Mouse (Mus musculus): ENCODE data around the gene Lst1. TPM values are rescaled to one million over a fixed set of nuclear protein-coding genes. Genes with fewer than 3 reads are reported as not detected.
A peak's percentile ranks its signal among the peaks of the same experiment; 100 is the strongest.
"Not testable (repeated sequence)": the region's sequence is repeated elsewhere in the genome, so short reads cannot be mapped to it uniquely, and the experiment has no call there.

Gene Lst1
- polyA plus RNA-seq (2014; fragmentation: Nextera tagmentation; extraction: Ambion mirVana): 22.2 and 26.9 TPM in 2 replicates

DNA sequence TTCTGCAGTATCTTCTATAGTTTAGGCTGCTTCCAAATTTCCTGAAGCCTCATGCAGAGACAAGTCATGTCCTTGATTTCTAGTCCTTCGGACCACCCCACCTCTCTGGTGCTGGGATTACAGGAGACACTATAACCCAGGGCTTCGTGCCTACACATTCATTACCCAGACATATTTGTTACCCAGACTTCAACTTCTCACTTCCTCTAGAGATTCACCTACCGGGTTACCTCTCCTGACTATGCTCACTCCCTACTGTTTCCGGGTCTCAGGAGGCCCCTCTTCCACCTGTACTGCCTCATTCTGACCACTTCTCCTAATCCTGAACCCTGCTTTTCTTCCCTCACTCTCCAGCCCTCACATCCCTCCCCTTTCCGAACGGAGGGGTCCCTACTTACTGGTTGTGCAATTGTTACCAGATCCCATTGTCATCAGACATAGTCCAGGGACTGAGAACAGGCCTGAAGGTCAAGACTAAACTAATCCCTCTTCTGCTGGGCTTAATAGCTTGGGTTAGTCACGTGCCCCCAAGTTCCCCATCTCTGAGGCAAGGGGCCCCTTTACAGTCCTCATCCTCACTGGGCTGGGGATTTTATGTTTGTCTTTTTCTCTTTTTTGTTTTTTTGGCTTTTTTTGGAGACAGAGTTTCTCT lies at the start of gene Lst1:
Gene Lst1, minus strand, starts transcription at position 481 of the 652 bp plus-strand sequence.
- Histone ChIP-seq H3K4me1 (ENCODE audit: control insufficient read depth, insufficient read depth, low read length) (peaks cover 9% of the 10 kb centered on the region; the same call in 1 of the 2 replicates), H3K9me3 (ENCODE audit: control insufficient read depth, low read length) (no peaks in the 10 kb centered on the region), H3K36me3 (ENCODE audit: control insufficient read depth, insufficient read depth, low read length) (no peaks in the 10 kb centered on the region), H3K4me2 (ENCODE audit: low read depth, low read length) (no peak within 1 kb of the TSS), H3K4me3 (ENCODE audit: low read depth, low read length) (no peak within 1 kb of the TSS), H3K9ac (ENCODE audit: low read depth, low read length) (no peak within 1 kb of the TSS), H3K27ac (replicated peaks; ENCODE audit: low read depth, low read length) (peak within 1 kb of the TSS; percentile 5; the same call in 1 of the 2 replicates), H3K27me3 (replicated peaks; ENCODE audit: control insufficient read depth, insufficient read depth, low read length) (no peaks in the 10 kb centered on the region)
- no peak for ATAC-seq (ENCODE audit: low read depth)
- no peak for DNase-seq (ENCODE audit: low spot score)
- WGBS: 72% methylated on average over 7 of the region's 7 CpGs

DNA sequence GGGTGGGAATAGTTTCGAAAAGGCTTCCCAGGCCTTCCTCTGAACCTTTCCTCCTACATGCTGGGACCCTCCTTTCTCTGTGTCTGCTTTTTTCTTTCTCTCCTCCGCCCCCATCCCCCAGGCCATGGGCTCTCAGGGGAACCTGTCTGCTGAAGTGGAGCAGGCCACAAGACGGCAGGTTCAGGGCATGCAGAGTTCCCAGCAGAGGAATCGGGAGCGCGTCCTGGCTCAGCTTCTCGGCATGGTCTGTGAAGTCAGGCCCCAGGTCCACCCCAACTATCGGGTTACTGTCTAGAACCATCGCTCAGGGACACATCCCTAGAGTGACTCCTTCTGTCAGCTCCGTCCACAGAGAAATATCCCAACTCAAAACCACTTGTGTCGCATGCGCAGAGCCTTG lies 49.3 kb upstream of the Lst1 start:
- Histone ChIP-seq H3K4me1 (ENCODE audit: control insufficient read depth, insufficient read depth, low read length) (peaks cover 10% of the 10 kb centered on the region; the same call in 1 of the 2 replicates), H3K4me3 (ENCODE audit: low read depth, low read length) (no peak overlapping the region), H3K4me2 (ENCODE audit: low read depth, low read length) (no peak overlapping the region), H3K27me3 (replicated peaks; ENCODE audit: control insufficient read depth, insufficient read depth, low read length) (no peaks in the 10 kb centered on the region), H3K36me3 (ENCODE audit: control insufficient read depth, insufficient read depth, low read length) (peaks cover 10% of the 10 kb centered on the region; the same call in 1 of the 2 replicates), H3K9me3 (ENCODE audit: control insufficient read depth, low read length) (no peaks in the 10 kb centered on the region), H3K9ac (ENCODE audit: low read depth, low read length) (no peak overlapping the region), H3K27ac (replicated peaks; ENCODE audit: low read depth, low read length) (no peak overlapping the region)
- no peak for DNase-seq (ENCODE audit: low spot score)
- 81% methylated on average over 12 of the region's 12 CpGs for WGBS
- no peak for ATAC-seq (ENCODE audit: low read depth)

DNA sequence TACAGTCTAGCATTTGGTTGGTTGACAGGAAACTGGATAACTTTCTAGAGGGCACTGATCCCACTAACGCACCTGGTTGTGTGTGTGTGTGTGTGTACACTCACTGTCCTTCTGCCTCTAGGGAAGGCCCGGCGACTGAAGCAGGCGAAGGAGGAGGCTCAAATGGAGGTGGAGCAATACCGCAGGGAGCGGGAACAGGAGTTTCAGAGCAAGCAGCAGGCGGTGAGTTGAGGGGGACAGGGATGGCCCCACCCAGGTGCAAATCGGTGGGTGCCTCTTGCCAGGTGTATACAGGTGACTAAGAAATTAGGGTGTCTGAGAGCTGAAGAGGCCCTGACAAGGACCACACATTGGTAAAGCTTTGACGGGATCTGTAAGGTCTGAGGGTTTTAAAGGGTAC lies 48.8 kb upstream of the Lst1 start:
- no peak overlapping the region for H3K4me2 ChIP-seq (ENCODE audit: low read depth, low read length)
- DNase-seq (ENCODE audit: low spot score) (no peak), ATAC-seq (ENCODE audit: low read depth) (no peak)
- H3K27me3 ChIP-seq (replicated peaks; ENCODE audit: control insufficient read depth, insufficient read depth, low read length): no peaks in the 10 kb centered on the region
- no peak overlapping the region for H3K4me3 ChIP-seq (ENCODE audit: low read depth, low read length)
- H3K9me3 ChIP-seq (ENCODE audit: control insufficient read depth, low read length): no peaks in the 10 kb centered on the region
- H3K4me1 ChIP-seq (ENCODE audit: control insufficient read depth, insufficient read depth, low read length): peaks cover 10% of the 10 kb centered on the region; the same call in 1 of the 2 replicates
- 77% methylated on average over 9 of the region's 9 CpGs for WGBS
- H3K27ac ChIP-seq (replicated peaks; ENCODE audit: low read depth, low read length): no peak overlapping the region
- H3K9ac ChIP-seq (ENCODE audit: low read depth, low read length): peak overlapping the region; percentile 89; the same call in 1 of the 2 replicates
- peaks cover 10% of the 10 kb centered on the region; the same call in 1 of the 2 replicates for H3K36me3 ChIP-seq (ENCODE audit: control insufficient read depth, insufficient read depth, low read length)

DNA sequence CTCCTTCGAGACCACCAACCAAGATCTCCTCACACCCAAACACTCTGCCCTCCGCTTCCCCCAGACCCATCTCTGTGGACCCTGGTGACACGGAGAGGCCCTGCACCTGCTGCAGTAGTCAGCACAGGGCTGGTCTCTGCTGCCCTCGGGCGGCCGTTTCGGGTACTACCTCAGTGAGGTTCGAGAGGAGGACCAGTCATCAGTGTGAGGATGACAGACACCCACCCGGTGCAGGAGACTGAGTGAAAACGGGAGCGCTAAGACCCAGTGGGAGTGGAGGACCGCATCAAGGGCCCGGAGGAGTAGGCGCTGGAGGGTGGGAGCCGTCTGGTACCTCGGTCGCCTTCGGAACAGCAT lies 48.1 kb upstream of the Lst1 start:
- Histone ChIP-seq H3K36me3 (ENCODE audit: control insufficient read depth, insufficient read depth, low read length) (peaks cover 13% of the 10 kb centered on the region; the same call in 1 of the 2 replicates), H3K27me3 (replicated peaks; ENCODE audit: control insufficient read depth, insufficient read depth, low read length) (no peaks in the 10 kb centered on the region), H3K4me1 (ENCODE audit: control insufficient read depth, insufficient read depth, low read length) (peaks cover 10% of the 10 kb centered on the region; the same call in 1 of the 2 replicates), H3K27ac (replicated peaks; ENCODE audit: low read depth, low read length) (peak overlapping the region; percentile 97), H3K9ac (ENCODE audit: low read depth, low read length) (peak overlapping the region; percentile 89), H3K4me2 (ENCODE audit: low read depth, low read length) (peak overlapping the region; percentile 93), H3K4me3 (ENCODE audit: low read depth, low read length) (peak overlapping the region; percentile 61), H3K9me3 (ENCODE audit: control insufficient read depth, low read length) (no peaks in the 10 kb centered on the region)
- ATAC-seq (ENCODE audit: low read depth): peak; percentile 67
- peak; percentile 90 for DNase-seq (ENCODE audit: low spot score)
- WGBS: 1% methylated on average over 18 of the region's 18 CpGs

DNA sequence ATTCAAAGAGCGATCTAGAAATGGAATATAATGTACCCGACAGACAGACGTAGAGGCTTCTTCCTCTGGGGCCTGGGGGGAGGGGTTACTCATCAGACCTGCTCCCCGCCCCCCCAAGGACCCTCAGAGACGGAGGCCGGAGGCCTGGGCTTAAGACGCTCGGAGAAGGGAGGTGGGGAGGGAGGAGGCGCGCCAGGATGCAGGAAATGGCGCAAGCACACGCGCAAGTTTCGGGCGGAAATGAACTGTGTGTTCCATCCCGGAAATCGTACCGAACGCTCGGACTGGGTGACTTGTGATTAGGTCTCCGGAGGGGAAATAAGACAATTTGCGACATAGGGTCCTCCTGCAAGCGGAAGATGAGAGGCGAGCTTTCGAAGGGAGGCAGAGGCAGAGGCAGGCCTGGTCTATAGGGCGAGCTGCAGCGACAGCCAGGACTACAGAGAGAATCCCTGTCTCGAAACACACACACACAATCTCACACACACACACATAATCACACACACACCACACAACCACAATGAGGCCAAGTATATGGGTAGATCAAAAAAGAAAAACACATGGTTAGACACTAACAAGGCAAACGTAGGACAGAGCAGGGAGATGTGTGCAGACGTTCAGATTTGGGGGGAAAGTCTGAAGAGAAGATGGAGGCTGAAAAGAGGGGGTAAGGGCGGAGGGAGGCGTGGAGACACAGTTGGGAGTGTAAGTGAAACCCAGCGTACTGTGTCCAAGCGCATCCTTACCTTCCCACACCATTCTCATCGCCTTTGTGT lies 47.6 kb upstream of the Lst1 start, which contains the start of gene Nfkbil1:
Gene Nfkbil1, minus strand, starts transcription at position 179 of the 776 bp plus-strand sequence.
- no peaks in the 10 kb centered on the region for H3K9me3 ChIP-seq (ENCODE audit: control insufficient read depth, low read length)
- WGBS: under 1% methylated on average over 31 of the region's 35 CpGs
- H3K27ac ChIP-seq (replicated peaks; ENCODE audit: low read depth, low read length): peak within 1 kb of the TSS; percentile 97
- H3K9ac ChIP-seq (ENCODE audit: low read depth, low read length): peak within 1 kb of the TSS; percentile 89
- ATAC-seq (ENCODE audit: low read depth) (peak; percentile 90), DNase-seq (ENCODE audit: low spot score) (peak; percentile 98)
- H3K4me1 ChIP-seq (ENCODE audit: control insufficient read depth, insufficient read depth, low read length): peaks cover 8% of the 10 kb centered on the region; the same call in 1 of the 2 replicates
- peaks cover 18% of the 10 kb centered on the region for H3K36me3 ChIP-seq (ENCODE audit: control insufficient read depth, insufficient read depth, low read length)
- peak within 1 kb of the TSS; percentile 61 for H3K4me3 ChIP-seq (ENCODE audit: low read depth, low read length)
- H3K27me3 ChIP-seq (replicated peaks; ENCODE audit: control insufficient read depth, insufficient read depth, low read length): no peaks in the 10 kb centered on the region
- peak within 1 kb of the TSS; percentile 93 for H3K4me2 ChIP-seq (ENCODE audit: low read depth, low read length)

DNA sequence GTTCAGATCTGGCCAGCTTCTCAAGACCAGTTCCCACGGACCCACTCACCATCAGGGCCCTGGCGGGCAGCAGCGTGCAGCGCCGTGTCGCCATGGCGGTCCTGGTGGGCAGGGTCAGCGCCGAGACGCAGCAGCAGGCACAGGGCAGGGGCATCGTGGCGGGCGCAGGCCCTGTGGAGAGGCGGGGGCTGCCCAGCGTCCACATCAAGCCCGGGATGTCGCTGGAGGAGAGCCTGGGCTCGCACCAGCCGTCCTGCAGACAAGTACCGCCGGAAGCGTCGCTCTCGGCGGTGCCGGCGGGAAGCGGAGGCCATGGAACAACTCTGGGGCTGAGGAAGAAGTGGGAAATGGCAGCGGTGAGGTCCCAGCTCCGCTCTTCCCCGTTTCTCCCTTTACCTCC lies 46.7 kb upstream of the Lst1 start:
- peaks cover 25% of the 10 kb centered on the region for H3K36me3 ChIP-seq (ENCODE audit: control insufficient read depth, insufficient read depth, low read length)
- H3K9ac ChIP-seq (ENCODE audit: low read depth, low read length): peak overlapping the region; percentile 89
- ATAC-seq (ENCODE audit: low read depth) (0 out of 2 replicates have a peak, but pooled peaks have one; percentile 5), DNase-seq (ENCODE audit: low spot score) (peak; percentile 56)
- H3K27me3 ChIP-seq (replicated peaks; ENCODE audit: control insufficient read depth, insufficient read depth, low read length): no peaks in the 10 kb centered on the region
- H3K4me1 ChIP-seq (ENCODE audit: control insufficient read depth, insufficient read depth, low read length): peaks cover 4% of the 10 kb centered on the region; the same call in 1 of the 2 replicates
- no peaks in the 10 kb centered on the region for H3K9me3 ChIP-seq (ENCODE audit: control insufficient read depth, low read length)
- H3K4me3 ChIP-seq (ENCODE audit: low read depth, low read length): peak overlapping the region; percentile 61
- peak overlapping the region; percentile 97 for H3K27ac ChIP-seq (replicated peaks; ENCODE audit: low read depth, low read length)
- H3K4me2 ChIP-seq (ENCODE audit: low read depth, low read length): peak overlapping the region; percentile 93
- 10% methylated on average over 28 of the region's 31 CpGs for WGBS

DNA sequence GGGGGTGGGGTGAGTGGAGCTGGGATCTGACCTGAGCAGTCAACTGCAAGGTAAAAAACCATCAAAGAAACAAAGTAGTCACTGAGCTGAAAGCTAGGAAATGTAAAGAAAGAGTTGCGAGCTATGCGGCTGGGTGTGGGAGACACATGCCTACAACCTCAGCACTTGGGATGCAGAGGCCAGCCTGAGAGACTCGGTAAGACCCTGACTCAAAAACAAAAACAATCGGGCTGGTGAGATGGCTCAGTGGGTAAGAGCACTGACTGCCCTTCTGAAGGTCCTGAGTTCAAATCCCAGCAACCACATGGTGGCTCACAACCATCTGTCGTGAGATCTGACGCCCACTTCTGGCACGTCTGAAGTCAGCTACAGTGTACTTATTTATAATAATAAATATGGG lies 45.9 kb upstream of the Lst1 start:
- Histone ChIP-seq H3K4me2 (ENCODE audit: low read depth, low read length) (peak overlapping the region; percentile 93), H3K27ac (replicated peaks; ENCODE audit: low read depth, low read length) (peak overlapping the region; percentile 65), H3K9ac (ENCODE audit: low read depth, low read length) (peak overlapping the region; percentile 48), H3K4me3 (ENCODE audit: low read depth, low read length) (peak overlapping the region; percentile 61; the same call in 1 of the 2 replicates), H3K36me3 (ENCODE audit: control insufficient read depth, insufficient read depth, low read length) (peaks cover 33% of the 10 kb centered on the region)
- DNase-seq (ENCODE audit: low spot score); H3K9me3 ChIP-seq (ENCODE audit: control insufficient read depth, low read length); ATAC-seq (ENCODE audit: low read depth); H3K4me1 ChIP-seq (ENCODE audit: control insufficient read depth, insufficient read depth, low read length); H3K27me3 ChIP-seq (replicated peaks; ENCODE audit: control insufficient read depth, insufficient read depth, low read length): not testable (repeated sequence)
- 86% methylated on average over 7 of the region's 7 CpGs for WGBS

DNA sequence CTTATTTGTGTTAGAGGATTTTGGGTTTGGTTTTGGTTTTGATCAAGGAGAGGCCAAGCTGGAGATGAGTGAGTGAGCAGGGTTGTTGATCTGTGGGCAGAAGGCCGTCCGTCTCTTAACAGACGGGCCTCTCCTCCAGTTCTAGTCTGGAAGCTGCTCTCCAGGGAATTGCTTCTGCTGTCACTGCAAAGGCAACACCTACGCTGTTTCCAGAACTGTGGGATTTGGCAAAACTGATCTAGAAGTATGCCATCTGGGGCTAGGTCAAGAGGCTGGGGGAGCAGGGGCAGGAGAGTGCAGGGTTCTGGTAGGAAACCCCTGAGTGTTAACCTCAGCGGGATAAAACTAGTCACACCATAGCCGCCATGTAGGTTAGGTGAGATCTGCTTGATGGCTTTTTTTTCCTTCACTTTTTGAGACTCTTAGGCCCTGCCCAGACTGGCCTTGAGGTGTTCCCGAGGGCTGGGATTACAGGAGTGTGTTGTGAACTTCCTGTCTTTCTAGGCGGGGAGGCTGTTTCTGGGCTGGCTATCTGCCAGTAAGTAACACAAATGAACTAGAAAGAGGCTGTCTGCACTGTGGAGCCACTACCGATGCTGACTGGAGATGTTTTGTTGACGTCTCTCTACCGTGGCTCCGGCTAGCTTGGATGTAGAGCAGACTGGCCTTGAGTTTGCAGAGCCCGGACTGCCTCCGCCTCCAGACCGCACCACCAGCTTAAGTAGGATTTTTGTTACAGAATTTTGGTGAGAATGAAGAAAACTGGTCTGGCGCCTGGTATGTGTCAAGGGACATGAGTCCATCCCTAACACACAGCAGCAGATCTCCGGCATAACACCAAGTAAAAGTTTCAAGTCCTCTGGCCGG lies 45.1 kb upstream of the Lst1 start, which contains the start of gene Atp6v1g2:
Gene Atp6v1g2, plus strand, starts transcription at position 547 of the 867 bp plus-strand sequence.
- no peak for ATAC-seq (ENCODE audit: low read depth)
- peak within 1 kb of the TSS; percentile 61 for H3K4me3 ChIP-seq (ENCODE audit: low read depth, low read length)
- H3K9ac ChIP-seq (ENCODE audit: low read depth, low read length): peak within 1 kb of the TSS; percentile 89
- H3K4me2 ChIP-seq (ENCODE audit: low read depth, low read length): peak within 1 kb of the TSS; percentile 93
- peak within 1 kb of the TSS; percentile 97 for H3K27ac ChIP-seq (replicated peaks; ENCODE audit: low read depth, low read length)
- peak; percentile 85 for DNase-seq (ENCODE audit: low spot score)
- H3K27me3 ChIP-seq (replicated peaks; ENCODE audit: control insufficient read depth, insufficient read depth, low read length): no peaks in the 10 kb centered on the region
- peaks cover 40% of the 10 kb centered on the region for H3K36me3 ChIP-seq (ENCODE audit: control insufficient read depth, insufficient read depth, low read length)
- H3K4me1 ChIP-seq (ENCODE audit: control insufficient read depth, insufficient read depth, low read length): peaks cover 4% of the 10 kb centered on the region; the same call in 1 of the 2 replicates
- no peaks in the 10 kb centered on the region for H3K9me3 ChIP-seq (ENCODE audit: control insufficient read depth, low read length)
- 60% methylated on average over 18 of the region's 18 CpGs for whole genome bisulfite sequencing
